ENCODE assay signal across 22 mouse cellular contexts in genomic region chr4:34673721-34674120, GRCm38 (mm10). TPM values are rescaled to one million over a fixed set of nuclear protein-coding genes. Genes with fewer than 3 reads are reported as not detected.
DNase-seq lines count a peak whose midpoint lies in the region; ATAC-seq and TF ChIP-seq lines count a peak whose summit lies in the region.
"Had no signal": no experiment of that assay in that cellular context is flagged by ENCODE, and none has a peak within 500 bp of the region (broad histone marks: within the 10 kb centered on the region; RNA-seq: fewer than 3 reads in every experiment).

No protein-coding gene starts in this region.

- H3K27ac ChIP-seq in lung, embryonic 14.5 days (ENCODE audit: low read depth): no peak overlapping the region
- H3K27ac ChIP-seq: forebrain, embryonic 10.5 days; gastrocnemius, adult 2 months; hindbrain, embryonic 10.5 days; hindbrain, postnatal 0 days; liver, embryonic 14.5 days; midbrain, embryonic 13.5 days; neural tube, embryonic 13.5 days had no signal

- peak; percentile 19 to 28 for DNase-seq in cerebellum, postnatal 14 days
- DNase-seq in cerebellum, adult 8-10 months: no peak
- peak; percentile 16 to 26 for DNase-seq in heart, postnatal 14 days
- DNase-seq in heart, postnatal 36 days: no peak
- DNase-seq in lung, embryonic 14.5 days: peak; percentile 61
- DNase-seq in lung, adult 18-20 months: no peak
- peak; percentile 40 for DNase-seq in brain, adult 2 months (ENCODE audit: low read depth, low spot score)
- no peak for DNase-seq in ovary, adult 18-20 months (ENCODE audit: low spot score)
- DNase-seq: cerebellum, adult 11-12 months; forebrain, postnatal 0 days; gastrocnemius, adult 2 months; thymus, postnatal 14 days had no signal

- H3K4me2 ChIP-seq in lung, embryonic 14.5 days: no peak overlapping the region
- H3K4me2 ChIP-seq: midbrain, embryonic 13.5 days; neural tube, embryonic 13.5 days had no signal

- WGBS in lung, embryonic 14.5 days: 70% methylated on average over 5 of the region's 5 CpGs

- no peaks in the 10 kb centered on the region for H3K4me1 ChIP-seq in lung, embryonic 14.5 days (ENCODE audit: insufficient read depth)
- H3K4me1 ChIP-seq: forebrain, embryonic 10.5 days; hindbrain, embryonic 10.5 days; midbrain, embryonic 13.5 days had no signal

- no peak for TF ChIP-seq CTCF in lung, embryonic 14.5 days (IDR thresholded peaks at IDR 0.05; ENCODE audit: low read depth)

- H3K27me3 ChIP-seq in lung, embryonic 14.5 days (ENCODE audit: insufficient read depth, low read length): no peaks in the 10 kb centered on the region
- H3K27me3 ChIP-seq: CH12.LX; midbrain, embryonic 13.5 days; neural tube, embryonic 13.5 days had no signal

- intact Hi-C loops in heart, postnatal 14 days (cut with DNase I): no loop called here
- intact Hi-C loops in heart, postnatal 36 days (cut with DNase I): no loop called here

- H3K36me3 ChIP-seq in lung, embryonic 14.5 days (ENCODE audit: insufficient read depth): peaks cover 36% of the 10 kb centered on the region

- no peak for ATAC-seq in lung, embryonic 14.5 days (ENCODE audit: insufficient read depth)
- ATAC-seq: forebrain, postnatal 0 days; hindbrain, postnatal 0 days; intestine, postnatal 0 days; midbrain, embryonic 13.5 days had no signal

- H3K4me3 ChIP-seq in lung, embryonic 14.5 days (ENCODE audit: low read depth, low read length): no peak overlapping the region
- H3K4me3 ChIP-seq: forebrain, embryonic 10.5 days; gastrocnemius, adult 2 months; hindbrain, embryonic 10.5 days; midbrain, embryonic 13.5 days; neural tube, embryonic 13.5 days had no signal

- no peaks in the 10 kb centered on the region for H3K9me3 ChIP-seq in lung, embryonic 14.5 days (ENCODE audit: low read depth, low read length)
- H3K9me3 ChIP-seq: forebrain, embryonic 10.5 days; hindbrain, embryonic 10.5 days; midbrain, embryonic 13.5 days; neural tube, embryonic 13.5 days had no signal

- no peak overlapping the region for H3K9ac ChIP-seq in lung, embryonic 14.5 days
- H3K9ac ChIP-seq: forebrain, postnatal 0 days; liver, embryonic 14.5 days; midbrain, embryonic 13.5 days; neural tube, embryonic 13.5 days had no signal

RNA-seq across cellular contexts. Expression of gene Slc35a1, which starts 13.5 kb away (rescaled TPM):
- total RNA-seq in heart, postnatal 14 days (2021): 10 to 100 TPM; 14.7 to 18.5 TPM
- 10 to 100 TPM; 13.0 to 14.2 TPM for total RNA-seq in heart, postnatal 36 days (2021)
- polyA plus RNA-seq in lung, embryonic 14.5 days (2014; fragmentation: Nextera tagmentation; extraction: Ambion mirVana): 52.5 and 59.4 TPM in 2 replicates

RNA-seq across cellular contexts. Expression of gene Cfap206, which starts 56.3 kb away (rescaled TPM):
- total RNA-seq in heart, postnatal 14 days (2021): under 1 TPM; 0.17 to 0.79 TPM
- total RNA-seq in heart, postnatal 36 days (2021): under 1 TPM in 1 of 2 experiments, not detected in 1; 0.19 TPM
- polyA plus RNA-seq in lung, embryonic 14.5 days (2014; fragmentation: Nextera tagmentation; extraction: Ambion mirVana): 0.16 and 1.5 TPM in 2 replicates
- total RNA-seq: CH12.LX; gastrocnemius, adult 2 months; megakaryocyte progenitor cell, adult 5-6 weeks; MEL had no signal
- polyA plus RNA-seq: liver, embryonic 14.5 days had no signal

RNA-seq across cellular contexts. Expression of gene Rars2, which starts 59.0 kb away (rescaled TPM):
- 10 to 100 TPM; 30.9 to 31.1 TPM for total RNA-seq in heart, postnatal 14 days (2021)
- 10 to 100 TPM; 25.1 to 33.3 TPM for total RNA-seq in heart, postnatal 36 days (2021)
- 57.5 and 61.8 TPM in 2 replicates for polyA plus RNA-seq in lung, embryonic 14.5 days (2014; fragmentation: Nextera tagmentation; extraction: Ambion mirVana)

RNA-seq across cellular contexts. Expression of gene Orc3, which starts 59.0 kb away (rescaled TPM):
- total RNA-seq in heart, postnatal 14 days (2021): 10 to 100 TPM; 38.4 to 39.7 TPM
- total RNA-seq in heart, postnatal 36 days (2021): 10 to 100 TPM; 36.5 to 38.5 TPM
- 105 and 108 TPM in 2 replicates for polyA plus RNA-seq in lung, embryonic 14.5 days (2014; fragmentation: Nextera tagmentation; extraction: Ambion mirVana)

Comparison
In these comparisons a context has a peak if more than half of its experiments do, and no peak if none do; other contexts are left out.
1. DNase-seq: peak in cerebellum, postnatal 14 days (2 of 2), heart, postnatal 14 days (2 of 2), lung, embryonic 14.5 days (single experiment) and brain, adult 2 months (single experiment); none in cerebellum, adult 8-10 months (single experiment), heart, postnatal 36 days (0 of 2), lung, adult 18-20 months (0 of 2) and ovary, adult 18-20 months (single experiment).